Mouse (Mus musculus) testis, adult 2 months (tissue): ENCODE results near the gene Rbms3. TPM values are rescaled to one million over a fixed set of nuclear protein-coding genes. Genes with fewer than 3 reads are reported as not detected.

Source experiments
- H3K27ac ChIP-seq: fragments of 200-500 bp; 2 replicates; pipeline ENCODE4 v1.5.1; 2012; ENCODE audit warnings: low read depth, low read length; ENCODE audit not compliant: control insufficient read depth, insufficient read depth
- H3K27me3 ChIP-seq: fragments of 200-500 bp; 2 replicates; pipeline ENCODE4 v1.6.1; 2012; ENCODE audit warnings: mild to moderate bottlenecking, low read length, moderate library complexity; ENCODE audit not compliant: control insufficient read depth, insufficient read depth
- H3K36me3 ChIP-seq: fragments of 200-500 bp; 2 replicates; pipeline ENCODE4 v1.6.1; 2012; ENCODE audit warnings: mild to moderate bottlenecking, low read length; ENCODE audit not compliant: control insufficient read depth, insufficient read depth
- H3K4me1 ChIP-seq: fragments of 200-500 bp; 2 replicates; pipeline ENCODE4 v1.6.1; 2012; ENCODE audit warnings: low read length; ENCODE audit not compliant: control insufficient read depth, insufficient read depth
- H3K4me3 ChIP-seq: fragments of 200-500 bp; 2 replicates; pipeline ENCODE4 v1.5.1; 2012; ENCODE audit warnings: low read depth, mild to moderate bottlenecking, low read length, moderate library complexity, mixed read lengths; ENCODE audit not compliant: control insufficient read depth
- CTCF ChIP-seq: fragments of 200-500 bp; IDR thresholded peaks from 2 replicates; pipeline ENCODE4 v1.5.1; 2012; ENCODE audit warnings: low read depth, mild to moderate bottlenecking, inconsistent platforms, low read length, moderate library complexity; ENCODE audit not compliant: control insufficient read depth, insufficient read depth, insufficient replicate concordance
- POLR2A ChIP-seq: fragments of 200-500 bp; IDR thresholded peaks from 2 replicates; pipeline ENCODE4 v1.6.1; 2012; ENCODE audit warnings: low read depth, mild to moderate bottlenecking, inconsistent platforms, low read length, moderate library complexity; ENCODE audit not compliant: control insufficient read depth
- polyA plus RNA-seq: library from polyadenylated mRNA; depleted of rRNA; stranded (reverse); fragments of >200 nt; gene quantifications from 2 replicates; pipeline ENCODE4 v1.2.3, GENCODE M21; 2012

Gene Rbms3
- polyA plus RNA-seq, 1 experiment = 0.72 TPM

DNA sequence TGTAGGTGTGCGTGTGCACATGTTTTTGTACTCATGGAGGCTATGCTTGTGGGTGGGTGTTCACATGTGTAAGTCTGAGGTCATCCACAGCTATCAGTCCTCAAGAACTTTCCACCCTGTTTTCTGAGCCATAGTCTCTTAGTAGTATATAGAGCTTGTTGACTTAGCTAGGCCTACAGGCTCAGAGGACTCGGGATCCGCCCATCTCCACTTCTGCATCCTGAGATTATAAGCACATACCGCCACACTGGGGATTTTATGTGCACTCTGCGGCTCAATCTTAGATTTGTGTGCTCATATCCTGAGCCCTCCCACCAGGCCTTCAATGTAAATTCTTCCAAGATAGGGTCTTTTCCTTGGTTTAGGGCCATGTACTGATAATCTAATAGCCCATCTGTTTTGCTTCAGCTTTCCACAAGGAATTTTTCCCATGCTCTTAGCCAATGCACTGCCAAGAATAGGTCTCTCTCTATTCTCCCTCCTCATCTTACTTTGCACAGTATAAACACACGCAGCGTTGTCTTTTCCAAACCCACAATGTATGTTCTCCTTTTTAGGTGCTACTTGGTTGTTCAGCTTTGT, 59.4 kb downstream of the Rbms3 start:
- no peaks in the 10 kb centered on the region for H3K27me3 ChIP-seq
- H3K4me3 ChIP-seq = no peak overlapping the region
- H3K4me1 ChIP-seq = no peaks in the 10 kb centered on the region
- H3K27ac ChIP-seq = no peak overlapping the region
- H3K36me3 ChIP-seq = no peaks in the 10 kb centered on the region
- no peak for TF ChIP-seq POLR2A
- TF ChIP-seq CTCF = no peak

DNA sequence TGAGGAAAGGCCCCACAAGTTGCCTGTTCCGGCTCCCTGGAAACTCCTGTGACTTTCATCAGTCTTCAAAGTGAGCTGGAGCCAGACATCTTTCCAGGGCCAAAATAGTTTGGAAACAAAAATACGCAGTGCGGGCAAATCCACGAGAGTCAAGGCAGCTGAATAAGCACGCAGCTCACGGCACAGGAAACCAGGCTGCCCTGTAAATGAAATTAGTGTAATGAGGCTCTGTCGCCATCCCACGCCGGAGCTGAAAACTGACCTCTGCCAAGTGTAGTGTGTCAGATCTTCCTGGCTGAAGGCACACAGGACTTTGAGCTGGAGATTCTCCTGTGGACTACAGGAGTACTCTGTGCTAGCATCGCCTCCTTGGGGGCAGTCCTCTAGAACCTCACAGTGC, 63.4 kb downstream of the Rbms3 start:
- H3K4me3 ChIP-seq = no peak overlapping the region
- TF ChIP-seq CTCF (no peak), POLR2A (no peak)
- H3K27me3 ChIP-seq = no peaks in the 10 kb centered on the region
- no peak overlapping the region for H3K27ac ChIP-seq
- H3K4me1 ChIP-seq = no peaks in the 10 kb centered on the region
- H3K36me3 ChIP-seq = no peaks in the 10 kb centered on the region

DNA sequence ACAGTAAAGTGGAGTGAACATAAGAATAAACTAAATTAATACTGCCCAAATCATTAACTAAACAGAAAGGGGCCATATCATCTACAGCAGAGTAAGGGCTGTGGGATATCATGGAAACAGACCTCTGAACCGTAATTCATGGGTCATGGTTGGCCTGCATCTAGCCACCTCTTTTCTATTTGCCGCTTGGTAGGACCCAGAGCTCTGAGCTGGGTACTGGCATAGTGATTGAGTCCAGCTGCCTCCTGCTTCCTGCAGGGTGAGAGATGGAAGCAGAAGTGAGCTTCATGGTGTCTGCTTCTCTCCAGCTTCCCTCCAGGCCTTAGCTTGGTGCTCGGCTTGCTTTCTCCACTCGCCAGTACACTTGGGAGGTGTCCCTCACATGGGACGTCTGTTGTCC, 71.2 kb downstream of the Rbms3 start:
- H3K36me3 ChIP-seq = no peaks in the 10 kb centered on the region
- no peak for TF ChIP-seq POLR2A
- TF ChIP-seq CTCF = no peak
- no peaks in the 10 kb centered on the region for H3K4me1 ChIP-seq
- no peaks in the 10 kb centered on the region for H3K27me3 ChIP-seq
- H3K4me3 ChIP-seq = no peak overlapping the region
- H3K27ac ChIP-seq = no peak overlapping the region

DNA sequence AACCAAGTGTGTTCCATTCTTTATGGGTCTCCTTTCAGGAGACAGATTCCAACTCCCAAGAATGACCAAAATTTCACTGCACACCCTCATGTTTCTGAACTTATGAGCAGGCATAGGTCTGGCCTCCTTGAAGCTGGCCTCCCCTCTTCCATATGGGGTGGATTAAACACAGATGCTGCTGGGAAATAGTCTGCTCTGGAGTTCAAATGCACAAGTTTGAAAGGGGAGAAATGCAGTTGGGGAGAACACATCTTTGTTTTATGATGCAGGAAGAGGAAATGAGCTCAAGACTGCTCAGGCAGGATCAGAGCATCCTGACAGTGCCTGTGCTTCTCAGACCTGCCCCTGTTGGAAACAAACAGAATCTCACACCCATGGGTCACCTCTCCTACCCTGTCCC, 75.4 kb downstream of the Rbms3 start:
- TF ChIP-seq CTCF (no peak), POLR2A (no peak)
- Histone ChIP-seq H3K27ac (no peak overlapping the region), H3K4me3 (no peak overlapping the region), H3K4me1 (no peaks in the 10 kb centered on the region), H3K27me3 (no peaks in the 10 kb centered on the region), H3K36me3 (no peaks in the 10 kb centered on the region)

DNA sequence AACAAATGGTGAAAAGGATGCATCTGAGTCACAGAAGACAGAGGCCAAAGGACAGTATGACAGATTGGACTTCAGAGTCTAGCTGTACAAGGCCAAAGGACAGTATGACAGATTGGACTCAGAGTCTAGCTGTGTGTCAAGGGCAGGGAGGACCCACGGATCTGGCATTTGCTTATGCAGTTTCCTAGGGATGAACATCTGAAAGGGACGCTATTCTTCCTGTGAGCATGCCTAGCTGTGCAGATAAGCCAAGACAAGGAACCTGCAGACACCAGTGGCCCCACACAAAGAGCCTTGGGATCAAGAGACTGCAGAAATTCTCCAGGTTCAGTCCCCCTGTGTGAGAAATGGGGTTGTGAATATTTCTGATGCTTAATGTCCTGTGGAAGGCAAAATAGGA, 100.4 kb downstream of the Rbms3 start:
- Histone ChIP-seq H3K36me3 (no peaks in the 10 kb centered on the region), H3K27ac (no peak overlapping the region), H3K4me3 (no peak overlapping the region), H3K4me1 (no peaks in the 10 kb centered on the region), H3K27me3 (no peaks in the 10 kb centered on the region)
- TF ChIP-seq CTCF = no peak
- TF ChIP-seq POLR2A = no peak

DNA sequence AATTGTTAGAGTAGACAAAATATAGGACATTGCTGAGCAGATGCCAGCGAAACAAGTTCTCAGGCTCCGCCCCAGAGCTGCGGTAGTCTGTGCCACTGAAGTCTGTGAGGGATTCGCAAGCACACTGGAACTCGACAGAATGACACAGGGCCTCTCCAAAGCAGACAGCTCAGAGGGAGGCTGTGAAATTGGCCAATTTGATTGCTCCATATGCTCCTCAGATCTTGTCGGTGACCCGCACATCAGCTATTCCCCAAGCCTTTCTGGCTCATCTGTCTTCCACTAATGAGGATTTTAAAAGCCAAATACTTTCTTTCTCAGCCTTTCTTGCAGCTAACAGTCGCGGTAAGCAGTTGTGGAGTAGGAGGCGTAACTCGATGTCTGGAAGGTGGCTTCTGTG, 120.8 kb downstream of the Rbms3 start:
- Histone ChIP-seq H3K4me1 (no peaks in the 10 kb centered on the region), H3K27ac (no peak overlapping the region), H3K27me3 (no peaks in the 10 kb centered on the region), H3K36me3 (no peaks in the 10 kb centered on the region), H3K4me3 (no peak overlapping the region)
- TF ChIP-seq POLR2A = no peak
- TF ChIP-seq CTCF = no peak

DNA sequence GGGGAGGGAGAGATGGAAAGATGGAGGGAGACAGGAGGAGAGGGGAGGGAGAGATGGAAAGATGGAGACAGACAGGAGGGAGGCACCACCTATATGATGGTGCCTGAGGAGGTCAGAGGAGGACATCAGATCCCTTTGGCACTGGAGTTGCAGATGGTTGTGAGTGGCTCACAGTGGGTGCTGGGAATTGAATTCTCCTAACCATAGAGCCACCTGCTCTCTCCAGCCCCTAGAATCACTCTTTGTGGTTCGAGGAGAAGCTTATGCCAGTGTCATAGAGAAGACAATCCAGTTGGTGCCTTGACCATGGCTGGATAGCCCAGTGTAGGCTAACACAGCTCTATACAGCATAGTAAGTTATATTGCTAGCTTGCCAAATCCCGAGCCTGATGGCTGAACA, 137.8 kb downstream of the Rbms3 start:
- no peaks in the 10 kb centered on the region; the same call in 1 of the 2 replicates for H3K4me1 ChIP-seq
- H3K4me3 ChIP-seq = no peak overlapping the region
- no peak overlapping the region for H3K27ac ChIP-seq
- TF ChIP-seq POLR2A = no peak
- no peak for TF ChIP-seq CTCF
- no peaks in the 10 kb centered on the region for H3K36me3 ChIP-seq
- H3K27me3 ChIP-seq = no peaks in the 10 kb centered on the region

DNA sequence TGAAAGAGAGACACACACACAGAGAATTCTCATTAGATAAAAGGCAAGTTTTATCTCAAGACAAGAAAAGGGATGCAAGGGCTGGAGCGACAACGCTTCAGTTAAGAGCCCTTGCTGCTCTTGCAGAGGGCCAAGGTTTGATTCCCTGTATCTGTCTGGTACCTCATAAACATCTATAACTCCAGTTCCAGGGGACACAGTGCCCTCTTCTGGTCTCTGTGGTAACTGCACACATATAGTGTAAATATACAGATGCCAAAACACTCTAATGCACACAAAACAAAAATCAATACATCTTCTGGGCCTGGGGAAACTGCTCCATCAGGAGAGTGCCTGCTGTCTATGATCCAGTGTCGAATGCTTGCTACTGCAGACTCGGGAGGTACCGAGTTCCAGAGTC, 145.3 kb downstream of the Rbms3 start:
- Histone ChIP-seq H3K27me3 (no peaks in the 10 kb centered on the region), H3K4me3 (no peak overlapping the region), H3K4me1 (no peaks in the 10 kb centered on the region), H3K27ac (no peak overlapping the region), H3K36me3 (no peaks in the 10 kb centered on the region)
- TF ChIP-seq CTCF (no peak; the same call in 1 of the 2 replicates), POLR2A (no peak)

DNA sequence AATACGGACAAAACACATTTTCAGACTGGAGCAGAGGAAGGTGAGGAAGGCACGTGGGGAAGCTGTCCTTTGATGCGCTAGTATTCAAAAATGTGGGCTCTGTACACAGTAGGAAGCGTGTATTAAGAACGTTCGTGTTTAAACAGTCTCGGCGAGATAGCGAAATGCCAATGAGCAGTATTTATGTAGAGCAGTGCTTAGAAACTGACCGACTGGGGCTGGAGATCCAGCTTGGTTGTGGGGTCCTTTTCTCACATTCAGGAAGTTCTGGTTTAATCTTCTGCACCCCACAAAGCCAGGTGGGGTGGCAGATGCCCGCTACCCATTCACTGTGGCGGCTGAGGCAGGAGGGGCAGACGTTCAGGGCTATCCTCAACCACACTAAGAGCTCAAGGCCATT, 153.0 kb downstream of the Rbms3 start:
- TF ChIP-seq CTCF (no peak), POLR2A (no peak)
- no peaks in the 10 kb centered on the region for H3K36me3 ChIP-seq
- no peak overlapping the region for H3K4me3 ChIP-seq
- H3K27ac ChIP-seq = no peak overlapping the region
- H3K4me1 ChIP-seq = no peaks in the 10 kb centered on the region
- H3K27me3 ChIP-seq = no peaks in the 10 kb centered on the region
